ENCODE assay signal across 31 mouse cellular contexts in the genomic region with DNA sequence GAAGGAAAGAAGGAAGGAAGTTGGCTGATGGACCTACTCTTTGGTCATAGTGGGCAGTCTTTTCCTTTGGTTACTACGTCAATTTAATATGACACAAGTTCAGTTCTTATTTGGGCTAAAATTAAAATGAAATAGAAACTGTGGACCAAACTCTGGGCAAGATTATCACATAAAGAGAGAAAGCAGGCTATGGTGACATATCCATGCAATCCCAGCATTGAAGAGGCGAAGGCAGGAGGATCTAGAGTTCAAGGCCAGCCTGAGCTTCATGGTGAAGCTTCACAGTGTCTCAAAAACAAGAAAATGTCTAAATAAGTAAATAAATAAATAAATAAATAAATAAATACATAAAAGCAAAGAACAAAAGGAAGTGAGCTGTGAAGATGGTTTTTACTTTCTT.
"Had no signal": no experiment of that assay in that cellular context is flagged by ENCODE, and none has a peak within 500 bp of the region (broad histone marks: within the 10 kb centered on the region; RNA-seq: fewer than 3 reads in every experiment).

No protein-coding gene starts in this region.

- H3K9ac ChIP-seq: limb, embryonic 12.5 days; limb, embryonic 13.5 days; limb, embryonic 15.5 days; liver, embryonic 12.5 days; liver, embryonic 13.5 days; liver, embryonic 14.5 days; liver, embryonic 15.5 days; liver, postnatal 0 days; lung, embryonic 14.5 days; lung, embryonic 15.5 days; midbrain, embryonic 12.5 days; midbrain, embryonic 13.5 days; neural tube, embryonic 12.5 days had no signal

- ATAC-seq: liver, embryonic 12.5 days; liver, postnatal 0 days; lung, postnatal 0 days; midbrain, embryonic 13.5 days; midbrain, embryonic 16.5 days had no signal

- H3K27ac ChIP-seq: left cerebral cortex, adult 2 months; limb, embryonic 10.5 days; limb, embryonic 13.5 days; limb, embryonic 15.5 days; liver, embryonic 12.5 days; liver, embryonic 13.5 days; liver, embryonic 14.5 days; liver, embryonic 15.5 days; lung, embryonic 15.5 days; macrophage; midbrain, embryonic 10.5 days; midbrain, embryonic 12.5 days; midbrain, embryonic 13.5 days; neural tube, embryonic 12.5 days had no signal

- DNase-seq: left cerebral cortex, postnatal 4 days; liver; liver, embryonic 13.5 days; liver, postnatal 0 days; lung, adult 18-20 months; lung, adult 2 months; lung, embryonic 14.5 days; lung, postnatal 10 days; lung, postnatal 14 days; lung, postnatal 36 days; lung, postnatal 4 days; midbrain, embryonic 14.5 days had no signal

- H3K4me3 ChIP-seq: left cerebral cortex, adult 2 months; limb, embryonic 10.5 days; limb, embryonic 12.5 days; limb, embryonic 13.5 days; limb, embryonic 15.5 days; liver, embryonic 12.5 days; liver, embryonic 13.5 days; liver, embryonic 15.5 days; lung, embryonic 15.5 days; megakaryocyte, embryonic 14.5 days; midbrain, embryonic 10.5 days; midbrain, embryonic 12.5 days; midbrain, embryonic 13.5 days; myocyte; neural tube, embryonic 12.5 days had no signal

- H3K27me3 ChIP-seq: limb, embryonic 12.5 days; limb, embryonic 15.5 days; liver, embryonic 12.5 days; liver, embryonic 13.5 days; liver, embryonic 15.5 days; lung, embryonic 15.5 days; megakaryocyte, embryonic 14.5 days; midbrain, embryonic 12.5 days; midbrain, embryonic 13.5 days; neural tube, embryonic 12.5 days had no signal

- H3K9me3 ChIP-seq: limb, embryonic 10.5 days; limb, embryonic 12.5 days; limb, embryonic 13.5 days; limb, embryonic 15.5 days; liver, embryonic 12.5 days; liver, embryonic 13.5 days; liver, embryonic 15.5 days; lung, embryonic 15.5 days; midbrain, embryonic 10.5 days; midbrain, embryonic 12.5 days; midbrain, embryonic 13.5 days; neural tube, embryonic 12.5 days had no signal

- H3K36me3 ChIP-seq: limb, embryonic 10.5 days; limb, embryonic 12.5 days; limb, embryonic 13.5 days; limb, embryonic 15.5 days; liver, embryonic 12.5 days; liver, embryonic 13.5 days; liver, embryonic 15.5 days; lung, embryonic 15.5 days; midbrain, embryonic 10.5 days; midbrain, embryonic 12.5 days; midbrain, embryonic 13.5 days; neural tube, embryonic 12.5 days had no signal

- H3K4me1 ChIP-seq: limb, embryonic 15.5 days; liver, embryonic 12.5 days; liver, embryonic 13.5 days; liver, embryonic 15.5 days; lung, embryonic 15.5 days; megakaryocyte, embryonic 14.5 days; midbrain, embryonic 10.5 days; midbrain, embryonic 12.5 days; midbrain, embryonic 13.5 days; neural tube, embryonic 12.5 days had no signal

- H3K4me2 ChIP-seq: limb, embryonic 12.5 days; limb, embryonic 13.5 days; limb, embryonic 15.5 days; liver, embryonic 11.5 days; liver, embryonic 12.5 days; liver, embryonic 13.5 days; liver, embryonic 15.5 days; lung, embryonic 14.5 days; lung, embryonic 15.5 days; midbrain, embryonic 12.5 days; midbrain, embryonic 13.5 days; neural tube, embryonic 12.5 days had no signal
